Mouse (Mus musculus) left cerebral cortex, postnatal 36 days (tissue): ENCODE data around the gene Gm6370. TPM values are rescaled to one million over a fixed set of nuclear protein-coding genes. Genes with fewer than 3 reads are reported as not detected.
"Not testable (repeated sequence)": the region's sequence is repeated elsewhere in the genome, so short reads cannot be mapped to it uniquely, and the experiment has no call there.

Experiments used
- DNase-seq, 2 experiments: peaks; one replicate each; pipeline ENCODE4 v3.0.0; 2021 to 2022; ENCODE audit warnings: low spot score in 2 of 2, mixed read lengths in 1 of 2
- intact Hi-C: fragments of 180-260 bp; cut with DNase I; formaldehyde crosslinking; loops from one replicate; pipeline ENCODE4 v1.15.1; 2025
- total RNA-seq, 2 experiments: library from RNA; stranded (reverse); gene quantifications; 2 replicates each; pipeline ENCODE4 v1.2.3; 2021

The Gm6370 gene
- total RNA-seq = not detected

- intact Hi-C loops, DNase-seq: not testable (repeated sequence)
These were observed at the start of gene Gm6370 for GRCm38 (mm10) chr5:146491063-146491462. Gene Gm6370, plus strand, starts transcription at chr5:146491363.

GRCm38 (mm10) chr5:146442767-146443166 lies 48.4 kb upstream of the Gm6370 start:
- no peak for DNase-seq
- intact Hi-C loops = no loop called here

- DNase-seq = no peak
- intact Hi-C loops = no loop called here
These were observed 44.5 kb upstream of the Gm6370 start for GRCm38 (mm10) chr5:146446633-146447032.

- intact Hi-C loops = no loop called here
- DNase-seq = no peak
These were observed 39.4 kb upstream of the Gm6370 start for GRCm38 (mm10) chr5:146451592-146452254.

GRCm38 (mm10) chr5:146453556-146453955 lies 37.6 kb upstream of the Gm6370 start:
- intact Hi-C loops = no loop called here
- DNase-seq = peak; percentile 33 to 34

GRCm38 (mm10) chr5:146461612-146462011 lies 29.6 kb upstream of the Gm6370 start:
- intact Hi-C loops = loop anchor here (5.0 kb wide), 1 partner anchor 44 kb away; no protein-coding TSS in a partner anchor
- no peak for DNase-seq

GRCm38 (mm10) chr5:146466663-146467062 lies 24.5 kb upstream of the Gm6370 start:
- peak; percentile 19 to 32 for DNase-seq
- intact Hi-C loops = no loop called here

GRCm38 (mm10) chr5:146468311-146468710 lies 22.9 kb upstream of the Gm6370 start:
- intact Hi-C loops = no loop called here

GRCm38 (mm10) chr5:146470821-146471220 lies 20.3 kb upstream of the Gm6370 start:
- no peak for DNase-seq
- intact Hi-C loops = loop anchor here (5.0 kb wide), 1 partner anchor 144 kb away; no protein-coding TSS in a partner anchor

More at GRCm38 (mm10) chr5:146468311-146468710, 22.9 kb upstream of the Gm6370 start:
- DNase-seq = no peak

GRCm38 (mm10) chr5:146471311-146471710 lies 19.9 kb upstream of the Gm6370 start:
- intact Hi-C loops = loop anchor here (5.0 kb wide), 1 partner anchor 144 kb away; no protein-coding TSS in a partner anchor
- no peak for DNase-seq

GRCm38 (mm10) chr5:146471821-146472220 lies 19.3 kb upstream of the Gm6370 start:
- no peak for DNase-seq
- intact Hi-C loops = loop anchor here (5.0 kb wide), 1 partner anchor 145 kb away; no protein-coding TSS in a partner anchor

GRCm38 (mm10) chr5:146479564-146479963 lies 11.6 kb upstream of the Gm6370 start:
- intact Hi-C loops = not testable (repeated sequence)
- peak; percentile 25 to 40 for DNase-seq

- DNase-seq, intact Hi-C loops: not testable (repeated sequence)
These were observed 9.5 kb upstream of the Gm6370 start, which contains the start of gene Gm6408 for GRCm38 (mm10) chr5:146481665-146482064. Gene Gm6408, plus strand, starts transcription at chr5:146481965.

GRCm38 (mm10) chr5:146488959-146489358 lies 2.2 kb upstream of the Gm6370 start:
- DNase-seq, intact Hi-C loops: not testable (repeated sequence)

- intact Hi-C loops = not testable (repeated sequence)
These were observed 10.9 kb downstream of the Gm6370 start, which contains the start of gene 4930449I24Rik for GRCm38 (mm10) chr5:146502099-146502498. Gene 4930449I24Rik, plus strand, starts transcription at chr5:146502399.

GRCm38 (mm10) chr5:146513823-146514222 lies 22.7 kb downstream of the Gm6370 start, which contains the start of gene Gm3402:
Gene Gm3402, plus strand, starts transcription at chr5:146514123.
- intact Hi-C loops, DNase-seq: not testable (repeated sequence)

More at GRCm38 (mm10) chr5:146502099-146502498, 10.9 kb downstream of the Gm6370 start, which contains the start of gene 4930449I24Rik:
- not testable (repeated sequence) for DNase-seq

- intact Hi-C loops, DNase-seq: not testable (repeated sequence)
These were observed 34.3 kb downstream of the Gm6370 start, which contains the start of gene Gm3404 for GRCm38 (mm10) chr5:146525501-146525900. Gene Gm3404, plus strand, starts transcription at chr5:146525801.

- intact Hi-C loops, DNase-seq: not testable (repeated sequence)
These were observed 46.2 kb downstream of the Gm6370 start, which contains the start of gene Gm3409 for GRCm38 (mm10) chr5:146537347-146537746. Gene Gm3409, plus strand, starts transcription at chr5:146537647.
